Mouse (Mus musculus): Measurements from ENCODE around the gene Sh3d21. TPM values are rescaled to one million over a fixed set of nuclear protein-coding genes. Genes with fewer than 3 reads are reported as not detected.

The Sh3d21 gene
- total RNA-seq, 2 experiments from 2014 or later = 0.36 to 1.5 TPM

GRCm38 (mm10) chr4:126113943-126114342 is 49.3 kb downstream of the Sh3d21 start:
- peak; percentile 30 for ATAC-seq (replicated peaks; ENCODE audit: poor library complexity, severe bottlenecking)

GRCm38 (mm10) chr4:126113243-126113642 is 50.0 kb downstream of the Sh3d21 start:
- ATAC-seq (replicated peaks; ENCODE audit: poor library complexity, severe bottlenecking) = no peak

GRCm38 (mm10) chr4:126111153-126111549 is 52.1 kb downstream of the Sh3d21 start:
- no peak for ATAC-seq (replicated peaks; ENCODE audit: poor library complexity, severe bottlenecking)

- ATAC-seq (replicated peaks; ENCODE audit: poor library complexity, severe bottlenecking) = peak; percentile 75
Measured at GRCm38 (mm10) chr4:126110374-126111152, 52.7 kb downstream of the Sh3d21 start.

- ATAC-seq (replicated peaks; ENCODE audit: poor library complexity, severe bottlenecking) = peak; percentile 6
Measured at GRCm38 (mm10) chr4:126109613-126110373, 53.5 kb downstream of the Sh3d21 start.

- ATAC-seq (replicated peaks; ENCODE audit: poor library complexity, severe bottlenecking) = no peak
Measured at GRCm38 (mm10) chr4:126108061-126108740, 55.1 kb downstream of the Sh3d21 start.

GRCm38 (mm10) chr4:126105131-126105783 is 58.0 kb downstream of the Sh3d21 start:
- ATAC-seq (replicated peaks; ENCODE audit: poor library complexity, severe bottlenecking) = no peak

- ATAC-seq (replicated peaks; ENCODE audit: poor library complexity, severe bottlenecking) = no peak
Measured at GRCm38 (mm10) chr4:126104261-126105075, 58.8 kb downstream of the Sh3d21 start.

- ATAC-seq (replicated peaks; ENCODE audit: poor library complexity, severe bottlenecking) = peak; percentile 84
Measured at GRCm38 (mm10) chr4:126103590-126104068, 59.7 kb downstream of the Sh3d21 start, which contains the start of gene Stk40. Gene Stk40 (plus strand): TSS chr4:126103957.

- peak; percentile 80 for ATAC-seq (replicated peaks; ENCODE audit: poor library complexity, severe bottlenecking)
Measured at GRCm38 (mm10) chr4:126103057-126103581, 60.2 kb downstream of the Sh3d21 start.

- peak; percentile 38 for ATAC-seq (replicated peaks; ENCODE audit: poor library complexity, severe bottlenecking)
Measured at GRCm38 (mm10) chr4:126102061-126102841, 61.0 kb downstream of the Sh3d21 start.

- no peak for ATAC-seq (replicated peaks; ENCODE audit: poor library complexity, severe bottlenecking)
Measured at GRCm38 (mm10) chr4:126100764-126101163, 62.5 kb downstream of the Sh3d21 start.

Other genes with a start within 250 kb of the Sh3d21 start
- gene Csf3r, start 138.9 kb downstream of the Sh3d21 start, total RNA-seq (2014; fragmentation: Nextera tagmentation) = 111 and 141 TPM in 2 replicates
- 81.6 and 90.2 TPM in 2 replicates for gene Csf3r, start 138.9 kb downstream of the Sh3d21 start, total RNA-seq (2017)
- 135 and 152 TPM in 2 replicates for gene Mrps15, start 116.6 kb downstream of the Sh3d21 start, total RNA-seq (2014; fragmentation: Nextera tagmentation)
- 64.2 and 89.9 TPM in 2 replicates for gene Mrps15, start 116.6 kb downstream of the Sh3d21 start, total RNA-seq (2017)
- gene Oscp1, start 104.9 kb downstream of the Sh3d21 start, total RNA-seq (2014; fragmentation: Nextera tagmentation) = 4.6 and 12.2 TPM in 2 replicates
- 4.4 and 20.5 TPM in 2 replicates for gene Oscp1, start 104.9 kb downstream of the Sh3d21 start, total RNA-seq (2017)
- gene Lsm10, start 66.9 kb downstream of the Sh3d21 start, total RNA-seq (2014; fragmentation: Nextera tagmentation) = 14.2 and 23.0 TPM in 2 replicates
- 10.9 and 12.5 TPM in 2 replicates for gene Lsm10, start 66.9 kb downstream of the Sh3d21 start, total RNA-seq (2017)
- gene Stk40, start 59.5 kb downstream of the Sh3d21 start, total RNA-seq (2014; fragmentation: Nextera tagmentation) = 5.9 and 6.3 TPM in 2 replicates
- 2.9 and 3.6 TPM in 2 replicates for gene Stk40, start 59.5 kb downstream of the Sh3d21 start, total RNA-seq (2017)
- gene Eva1b, start 15.7 kb downstream of the Sh3d21 start, total RNA-seq (2014; fragmentation: Nextera tagmentation) = 0.73 and 1.1 TPM in 2 replicates
- 1.0 and 2.4 TPM in 2 replicates for gene Eva1b, start 15.7 kb downstream of the Sh3d21 start, total RNA-seq (2017)
- 215 and 267 TPM in 2 replicates for gene Thrap3, start 39.3 kb upstream of the Sh3d21 start, total RNA-seq (2014; fragmentation: Nextera tagmentation)
- 304 and 361 TPM in 2 replicates for gene Thrap3, start 39.3 kb upstream of the Sh3d21 start, total RNA-seq (2017)
- gene Map7d1, start 92.9 kb upstream of the Sh3d21 start, total RNA-seq (2014; fragmentation: Nextera tagmentation) = 20.6 and 25.6 TPM in 2 replicates
- 12.8 and 20.2 TPM in 2 replicates for gene Map7d1, start 92.9 kb upstream of the Sh3d21 start, total RNA-seq (2017)
- gene Trappc3, start 98.8 kb upstream of the Sh3d21 start, total RNA-seq (2014; fragmentation: Nextera tagmentation) = 46.2 and 55.5 TPM in 2 replicates
- gene Trappc3, start 98.8 kb upstream of the Sh3d21 start, total RNA-seq (2017) = 48.4 and 54.8 TPM in 2 replicates
- gene Col8a2, start 123.3 kb upstream of the Sh3d21 start, total RNA-seq (2014; fragmentation: Nextera tagmentation) = not detected in 2 replicates
- not detected in 2 replicates for gene Col8a2, start 123.3 kb upstream of the Sh3d21 start, total RNA-seq (2017)
- 24.9 and 33.4 TPM in 2 replicates for gene Adprhl2, start 158.2 kb upstream of the Sh3d21 start, total RNA-seq (2014; fragmentation: Nextera tagmentation)
- 27.7 and 28.2 TPM in 2 replicates for gene Adprhl2, start 158.2 kb upstream of the Sh3d21 start, total RNA-seq (2017)
- not detected in 2 replicates for gene Tekt2, start 162.2 kb upstream of the Sh3d21 start, total RNA-seq (2014; fragmentation: Nextera tagmentation)
- not detected in 2 replicates for gene Tekt2, start 162.2 kb upstream of the Sh3d21 start, total RNA-seq (2017)